Mouse (Mus musculus): ENCODE measurements around the gene Mapre3. TPM values are rescaled to one million over a fixed set of nuclear protein-coding genes. Genes with fewer than 3 reads are reported as not detected.
A peak's percentile ranks its signal among the peaks of the same experiment; 100 is the strongest.

The Mapre3 gene
- polyA plus RNA-seq, 1 experiment = 25.3 TPM

GRCm38 (mm10) chr5:30822689-30823088, 8.2 kb downstream of the Mapre3 start:
- 81% methylated on average over 5 of the region's 5 CpGs for WGBS
- DNase-seq (ENCODE audit: low read depth, low spot score) = no peak

GRCm38 (mm10) chr5:30823091-30823490, 8.7 kb downstream of the Mapre3 start:
- DNase-seq (ENCODE audit: low read depth, low spot score) = no peak
- WGBS = 78% methylated on average over 3 of the region's 3 CpGs

DNA sequence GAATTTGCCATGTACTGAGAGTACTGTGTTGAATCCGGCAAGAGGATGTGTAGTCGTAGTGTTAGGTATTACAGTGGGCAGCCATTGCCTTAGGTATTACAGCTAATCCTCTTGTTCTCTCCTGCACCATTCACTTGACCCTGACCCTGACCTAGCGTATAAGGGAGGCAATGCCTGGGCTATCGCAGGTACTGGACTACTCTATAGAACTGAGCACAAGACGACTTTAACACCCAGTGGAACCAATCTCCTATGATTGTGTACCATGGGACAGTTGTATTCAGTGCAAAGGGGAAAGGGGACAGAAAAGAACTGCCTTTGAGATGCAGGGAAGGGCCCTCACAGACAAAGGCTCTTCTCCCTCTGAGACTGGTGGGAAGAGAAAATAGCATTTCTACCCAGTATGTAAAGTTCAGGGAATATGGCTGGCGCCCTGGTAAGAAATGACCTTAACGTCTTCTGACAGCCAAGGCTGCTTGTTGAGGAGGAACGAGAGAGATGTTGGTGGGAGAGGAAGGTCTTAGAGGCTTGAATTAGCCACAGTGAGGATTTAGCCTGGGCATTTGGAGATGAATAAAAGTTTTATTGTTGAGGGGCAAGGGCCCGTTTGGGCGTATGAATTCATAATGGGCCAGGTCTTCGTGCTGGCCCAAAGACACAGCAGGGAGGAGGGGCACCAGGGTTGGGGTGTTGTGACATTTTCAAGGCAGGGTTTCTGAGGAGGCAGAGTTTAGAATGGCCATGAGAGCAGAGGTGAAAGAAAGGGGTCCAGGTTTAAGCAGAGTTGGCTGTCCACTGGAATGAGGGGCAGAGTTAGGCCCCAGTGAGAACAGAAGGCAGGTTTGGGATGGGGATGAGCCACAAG, 9.9 kb downstream of the Mapre3 start:
- 92% methylated on average over 11 of the region's 11 CpGs for WGBS
- no peak for DNase-seq (ENCODE audit: low read depth, low spot score)

DNA sequence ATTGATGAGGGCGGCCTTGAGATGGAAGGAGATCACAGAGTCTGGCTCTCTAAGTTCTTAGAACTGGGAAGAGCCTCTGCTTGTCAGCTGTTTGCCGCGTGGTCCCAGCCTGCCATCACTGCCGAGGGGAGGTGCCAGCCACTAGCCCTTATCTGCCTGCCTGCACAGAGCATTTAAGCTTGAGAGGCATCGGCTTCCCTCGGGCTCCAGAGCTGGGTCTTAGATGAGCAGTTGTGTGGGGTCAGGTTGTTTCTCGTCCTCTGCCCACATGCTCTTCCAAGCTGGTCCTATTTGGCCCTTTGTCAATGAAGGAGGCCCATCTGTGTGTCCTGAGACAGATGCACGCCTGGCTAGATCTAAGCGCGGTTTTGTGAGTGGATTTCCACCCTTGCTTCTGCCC, 10.7 kb downstream of the Mapre3 start:
- no peak for DNase-seq (ENCODE audit: low read depth, low spot score)
- 79% methylated on average over 10 of the region's 10 CpGs for WGBS

DNA sequence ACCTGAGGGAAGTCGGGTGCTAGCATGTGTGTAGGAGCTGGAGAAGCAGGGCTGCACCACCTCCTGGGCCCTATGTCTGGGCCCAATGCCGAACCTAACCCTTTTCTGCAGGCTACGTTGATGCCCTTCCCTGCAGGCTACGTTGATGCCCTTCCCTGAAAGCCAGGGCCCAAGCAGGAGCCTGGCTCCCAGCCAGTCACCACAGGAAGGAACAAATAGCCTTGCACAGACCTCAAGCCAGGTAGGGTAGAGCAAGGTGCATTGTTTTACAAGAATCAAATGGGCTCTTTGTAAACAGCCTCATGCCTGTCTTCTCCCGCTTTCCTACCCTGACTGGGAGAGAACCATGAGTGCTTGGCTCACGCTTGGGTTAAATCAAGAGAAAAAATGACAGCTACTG, 11.4 kb downstream of the Mapre3 start:
- 36% methylated on average over 6 of the region's 6 CpGs for WGBS
- DNase-seq (ENCODE audit: low read depth, low spot score) = peak; percentile 32

GRCm38 (mm10) chr5:30833416-30833815, 19.0 kb downstream of the Mapre3 start:
- WGBS = 56% methylated on average over 3 of the region's 3 CpGs
- DNase-seq (ENCODE audit: low read depth, low spot score) = peak; percentile 62

DNA sequence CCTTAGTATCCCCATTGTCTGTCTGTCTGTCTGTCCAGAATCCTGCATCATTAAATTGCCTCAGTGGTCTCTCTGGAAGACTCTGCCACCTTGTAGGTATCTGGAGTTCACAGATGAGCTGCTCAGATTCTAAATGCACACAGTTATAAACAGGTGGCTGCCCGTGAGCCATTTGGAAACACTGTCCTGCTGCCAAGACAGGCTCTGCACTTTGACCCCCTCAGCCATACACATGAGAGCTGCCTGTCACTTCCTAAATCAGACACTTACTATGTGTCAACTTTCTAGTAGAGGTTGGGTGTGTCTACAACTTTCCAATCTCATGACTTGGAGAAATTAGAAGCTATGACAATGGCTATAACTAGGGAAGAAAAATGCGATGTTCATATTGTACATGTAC, 25.3 kb downstream of the Mapre3 start:
- WGBS = 36% methylated on average over 2 of the region's 2 CpGs

DNA sequence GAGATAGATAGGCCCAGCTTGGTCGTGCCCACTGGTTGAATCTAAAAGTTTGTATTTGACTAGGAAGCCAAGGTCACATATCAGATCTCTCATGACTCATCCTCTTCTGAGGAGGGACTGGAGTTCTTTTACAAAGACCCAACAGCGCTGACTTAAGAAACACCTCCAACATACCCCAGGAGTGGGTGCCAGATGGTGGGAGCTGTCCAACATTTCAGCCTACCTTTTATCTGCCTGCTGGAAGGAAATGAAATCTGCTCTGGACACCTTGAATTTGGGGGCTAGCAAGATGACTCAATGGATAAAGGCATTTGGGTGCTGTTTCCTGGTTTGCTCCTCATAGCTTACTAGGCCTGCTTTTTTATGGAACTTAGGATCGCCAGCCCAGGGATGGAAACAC, 27.5 kb downstream of the Mapre3 start:
- WGBS = 50% methylated on average over 3 of the region's 3 CpGs
- DNase-seq (ENCODE audit: low read depth, low spot score) = no peak

More for the DNA sequence above, 25.3 kb downstream of the Mapre3 start:
- DNase-seq (ENCODE audit: low read depth, low spot score) = peak; percentile 31

GRCm38 (mm10) chr5:30849891-30850555, 35.6 kb downstream of the Mapre3 start:
- 28% methylated on average over 6 of the region's 6 CpGs for WGBS
- DNase-seq (ENCODE audit: low read depth, low spot score) = peak; percentile 71

DNA sequence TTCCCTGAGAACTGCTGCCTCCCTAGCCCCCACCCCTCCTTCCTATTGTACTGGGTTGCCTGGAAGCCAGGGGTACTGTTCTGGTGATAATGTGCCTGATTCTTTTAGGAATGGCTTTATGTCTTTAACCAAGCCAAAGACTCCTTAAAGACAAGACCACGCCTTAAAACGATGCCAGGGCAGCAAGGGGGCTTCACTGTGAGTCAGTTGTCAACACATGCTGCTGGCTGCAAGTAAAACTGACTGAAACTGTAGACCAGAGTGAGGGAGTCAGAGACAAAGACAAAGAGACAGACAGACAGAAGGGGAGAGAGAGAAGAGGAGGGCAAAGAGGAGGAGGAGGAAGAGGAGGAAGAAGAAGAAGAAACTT, 36.1 kb downstream of the Mapre3 start:
- 24% methylated on average over 2 of the region's 2 CpGs for WGBS
- no peak for DNase-seq (ENCODE audit: low read depth, low spot score)

DNA sequence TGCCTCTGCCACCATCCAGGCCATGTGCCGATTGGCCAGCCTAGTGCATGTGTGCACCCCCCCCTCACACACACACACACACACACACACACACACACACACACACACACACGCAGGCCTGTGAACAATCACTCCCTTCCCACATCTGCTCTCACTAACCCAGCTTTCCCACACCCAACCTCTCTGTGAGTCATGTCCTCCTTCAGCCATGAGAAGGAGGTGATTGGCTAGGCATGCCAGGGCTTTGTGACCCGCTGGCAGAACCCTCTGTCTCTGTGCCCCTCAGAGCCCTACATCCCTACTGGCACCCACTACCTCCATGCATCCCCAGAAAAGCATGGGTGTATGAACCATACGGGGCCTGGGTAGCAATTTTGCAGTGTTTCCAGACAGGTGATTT, 39.1 kb downstream of the Mapre3 start:
- no peak for DNase-seq (ENCODE audit: low read depth, low spot score)
- 79% methylated on average over 4 of the region's 4 CpGs for WGBS

DNA sequence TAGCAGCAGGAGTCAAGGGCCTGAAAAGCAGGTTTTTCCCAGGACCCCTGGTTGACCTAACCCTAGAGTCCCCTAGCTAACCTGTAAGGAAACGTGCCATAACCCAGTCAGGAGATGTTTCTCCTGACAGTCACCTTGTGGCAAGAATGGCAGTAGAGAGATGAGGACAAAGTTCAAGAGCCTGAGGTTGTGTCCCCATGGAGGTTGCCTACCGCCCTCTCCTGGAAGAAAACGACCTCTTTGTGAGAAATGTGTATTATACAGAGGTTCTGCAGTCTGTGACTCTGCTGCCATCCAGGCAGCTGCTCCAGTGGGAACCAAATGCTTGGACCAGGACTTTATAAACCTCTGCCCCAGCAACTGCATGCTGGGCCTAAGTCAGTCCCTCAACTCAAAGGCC, 41.2 kb downstream of the Mapre3 start:
- 41% methylated on average over 3 of the region's 3 CpGs for WGBS
- peak; percentile 45 for DNase-seq (ENCODE audit: low read depth, low spot score)

DNA sequence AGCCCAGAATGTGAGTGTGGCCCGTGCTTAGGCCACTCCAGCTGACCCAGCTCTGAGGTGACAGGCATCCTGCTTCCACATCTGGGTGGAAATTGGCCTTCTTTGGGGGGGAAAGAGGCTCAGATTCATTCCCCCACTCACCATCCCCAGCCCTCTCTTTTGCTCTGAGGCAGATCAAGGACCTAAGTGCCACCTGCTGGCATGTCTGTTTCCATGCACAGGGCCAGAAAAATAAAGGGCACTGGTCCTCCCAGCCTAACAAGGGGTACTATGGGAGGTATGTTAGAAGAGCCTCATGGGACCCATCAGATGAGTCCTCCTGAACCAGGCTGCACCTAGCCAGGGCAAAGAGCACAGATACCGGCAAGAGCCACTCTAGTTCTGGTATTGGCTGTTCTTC, 41.7 kb downstream of the Mapre3 start:
- 91% methylated on average over 2 of the region's 2 CpGs for WGBS

DNA sequence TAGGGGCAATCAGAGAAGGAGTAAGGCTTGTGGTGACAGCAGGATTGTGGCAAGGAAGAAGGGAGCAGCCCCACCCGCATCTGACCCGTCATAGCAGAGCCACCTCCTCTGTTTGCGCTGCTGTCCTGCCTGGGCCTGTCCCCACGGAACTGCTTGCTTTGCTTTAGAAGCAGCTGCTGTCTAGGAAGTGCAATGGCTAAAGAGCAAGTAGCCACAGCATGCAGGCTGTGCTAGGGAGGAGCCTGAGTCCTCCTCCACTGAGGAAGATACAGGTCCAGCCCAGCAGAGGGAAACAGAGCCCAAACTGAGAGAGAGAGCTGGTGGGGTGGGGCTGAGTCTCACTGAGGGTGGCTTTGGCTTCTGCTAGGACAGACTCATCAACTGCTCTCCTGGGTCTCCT, 49.4 kb downstream of the Mapre3 start:
- DNase-seq (ENCODE audit: low read depth, low spot score) = no peak

More for the DNA sequence above, 41.7 kb downstream of the Mapre3 start:
- DNase-seq (ENCODE audit: low read depth, low spot score) = no peak

GRCm38 (mm10) chr5:30864322-30864721, 49.9 kb downstream of the Mapre3 start:
- no peak for DNase-seq (ENCODE audit: low read depth, low spot score)
- 58% methylated on average over 15 of the region's 15 CpGs for WGBS

More for the DNA sequence above, 49.4 kb downstream of the Mapre3 start:
- 22% methylated on average over 4 of the region's 4 CpGs for WGBS

DNA sequence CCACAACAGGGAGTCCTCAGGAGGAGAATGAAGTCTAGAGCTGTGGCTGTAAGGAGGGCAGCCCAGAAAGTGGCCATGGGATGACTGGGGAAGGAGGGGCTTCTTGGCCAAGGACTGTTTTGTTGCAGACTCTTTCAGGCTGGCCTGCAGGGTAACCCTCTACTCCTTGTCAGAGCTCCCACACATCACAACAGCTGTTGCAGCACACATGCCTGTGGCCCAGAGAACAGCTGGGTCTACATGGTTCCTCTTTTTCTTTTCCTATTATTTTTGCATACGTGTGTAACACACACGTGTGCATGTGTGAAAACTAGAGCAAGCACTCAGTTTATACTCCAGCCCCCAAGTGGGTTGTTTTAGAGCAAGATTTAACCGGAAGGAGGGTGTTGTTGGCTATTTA, 52.4 kb downstream of the Mapre3 start:
- DNase-seq (ENCODE audit: low read depth, low spot score) = no peak
- WGBS = 81% methylated on average over 3 of the region's 3 CpGs

DNA sequence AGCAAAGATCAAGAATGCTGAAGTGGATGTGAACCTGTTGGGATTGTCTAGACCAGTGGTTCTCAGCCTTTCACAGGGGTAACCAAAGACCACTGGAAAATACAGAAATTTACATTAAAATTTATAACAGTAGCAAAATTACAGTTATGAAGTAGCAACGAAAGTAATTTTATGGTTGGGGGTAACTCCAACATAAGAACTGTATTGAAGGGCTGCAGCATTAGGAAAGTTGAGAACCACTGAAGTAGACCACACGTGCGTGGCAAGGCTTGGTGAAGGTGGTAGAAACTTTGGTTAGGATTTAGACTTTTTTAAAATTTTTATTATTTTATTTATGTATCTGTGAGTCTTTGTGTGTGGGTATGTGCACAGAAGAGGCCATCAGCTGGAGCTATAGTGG, 53.3 kb downstream of the Mapre3 start, which contains the start of gene Tmem214:
TSS of gene Tmem214 (plus strand) at position 301 of the 400 bp plus-strand sequence.
- DNase-seq (ENCODE audit: low read depth, low spot score) = no peak
- WGBS = 97% methylated on average over 3 of the region's 3 CpGs

DNA sequence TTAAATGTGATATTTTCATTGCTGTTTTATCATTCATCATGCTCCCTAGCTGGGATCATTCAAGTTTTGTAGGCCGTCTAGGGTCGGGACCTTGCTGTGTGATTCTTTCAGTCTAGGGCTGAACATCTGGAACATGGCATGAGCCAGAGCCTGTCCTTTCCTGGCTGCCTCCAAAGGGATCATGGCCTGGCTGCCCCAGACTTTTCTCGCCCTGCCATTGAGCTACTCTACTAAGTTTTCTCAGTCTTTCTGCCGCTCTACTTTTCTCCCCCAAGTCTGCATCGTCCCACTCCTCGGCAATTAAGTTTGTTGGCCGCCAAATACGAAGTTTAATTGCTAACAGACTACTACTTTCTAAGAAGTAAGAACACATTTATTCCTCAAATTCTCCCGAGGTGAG, 54.5 kb downstream of the Mapre3 start:
- DNase-seq (ENCODE audit: low read depth, low spot score) = no peak
- 17% methylated on average over 9 of the region's 9 CpGs for WGBS

GRCm38 (mm10) chr5:30869405-30870130, 55.1 kb downstream of the Mapre3 start:
- DNase-seq (ENCODE audit: low read depth, low spot score) = peak; percentile 64
- under 1% methylated on average over 63 of the region's 63 CpGs for whole genome bisulfite sequencing

GRCm38 (mm10) chr5:30870131-30870406, 55.6 kb downstream of the Mapre3 start:
- 9% methylated on average over 2 of the region's 2 CpGs for WGBS
- no peak for DNase-seq (ENCODE audit: low read depth, low spot score)

- no peak for DNase-seq (ENCODE audit: low read depth, low spot score)
- WGBS = 95% methylated on average over 9 of the region's 9 CpGs
Measured at GRCm38 (mm10) chr5:30872574-30872973, 58.1 kb downstream of the Mapre3 start.

Data from large intestine, adult 2 months (tissue).